ENCODE assay signal across 16 mouse cellular contexts in genomic region chr4:142424596-142424995, GRCm38 (mm10).
DNase-seq lines count a peak whose midpoint lies in the region; ATAC-seq and TF ChIP-seq lines count a peak whose summit lies in the region.
"Had no signal": no experiment of that assay in that cellular context is flagged by ENCODE, and none has a peak within 500 bp of the region (broad histone marks: within the 10 kb centered on the region; RNA-seq: fewer than 3 reads in every experiment).

No protein-coding gene starts in this region.

- H3K4me3 ChIP-seq in embryonic facial prominence, embryonic 10.5 days = no peak overlapping the region
- no peak overlapping the region for H3K4me3 ChIP-seq in lung, postnatal 0 days (ENCODE audit: low read depth, low read length)
- H3K4me3 ChIP-seq: embryonic facial prominence, embryonic 15.5 days; forebrain, embryonic 12.5 days; hindbrain, embryonic 15.5 days; limb, embryonic 15.5 days; midbrain, embryonic 15.5 days had no signal

- H3K4me2 ChIP-seq in lung, postnatal 0 days (replicated peaks; ENCODE audit: low read depth, low read length) = no peak overlapping the region
- H3K4me2 ChIP-seq: embryonic facial prominence, embryonic 15.5 days; forebrain, embryonic 12.5 days; hindbrain, embryonic 15.5 days; limb, embryonic 15.5 days; midbrain, embryonic 15.5 days had no signal

- 72% methylated on average over 3 of the region's 3 CpGs for WGBS in embryonic facial prominence, embryonic 10.5 days
- 78% methylated on average over 3 of the region's 3 CpGs for WGBS in lung, postnatal 0 days

- peak; percentile 27 for DNase-seq in ovary, postnatal 36 days (ENCODE audit: low spot score)
- DNase-seq in ovary, postnatal 10 days (ENCODE audit: low spot score) = no peak
- DNase-seq in cerebellum, adult 11-12 months = peak; percentile 28
- DNase-seq in embryonic facial prominence, embryonic 10.5 days (ENCODE audit: low spot score) = no peak
- DNase-seq in testis, postnatal 14 days (ENCODE audit: low spot score) = peak; percentile 42
- DNase-seq in lung, postnatal 0 days (ENCODE audit: low spot score) = no peak
- no peak for DNase-seq in gastrocnemius, postnatal 25 days
- DNase-seq: kidney, postnatal 10 days; liver, postnatal 0 days had no signal

- H3K4me1 ChIP-seq in embryonic facial prominence, embryonic 10.5 days = peaks cover 34% of the 10 kb centered on the region
- no peaks in the 10 kb centered on the region for H3K4me1 ChIP-seq in lung, postnatal 0 days (ENCODE audit: insufficient read depth, low read depth, low read length)
- H3K4me1 ChIP-seq: embryonic facial prominence, embryonic 15.5 days; limb, embryonic 15.5 days had no signal

- H3K27ac ChIP-seq in embryonic facial prominence, embryonic 10.5 days (replicated peaks) = peak overlapping the region; percentile 44; the same call in 1 of the 2 replicates
- no peak overlapping the region for H3K27ac ChIP-seq in lung, postnatal 0 days (ENCODE audit: low read length)
- H3K27ac ChIP-seq: embryonic facial prominence, embryonic 15.5 days; forebrain, embryonic 12.5 days; hindbrain, embryonic 15.5 days; limb, embryonic 15.5 days; midbrain, embryonic 15.5 days had no signal

- no peak for ATAC-seq in lung, postnatal 0 days
- ATAC-seq: intestine, postnatal 0 days; liver, postnatal 0 days; midbrain, embryonic 15.5 days had no signal

- no peaks in the 10 kb centered on the region for H3K27me3 ChIP-seq in embryonic facial prominence, embryonic 10.5 days (replicated peaks; ENCODE audit: low read depth, poor library complexity, severe bottlenecking)
- H3K27me3 ChIP-seq in lung, postnatal 0 days (replicated peaks; ENCODE audit: insufficient read depth, low read length) = no peaks in the 10 kb centered on the region
- H3K27me3 ChIP-seq: embryonic facial prominence, embryonic 15.5 days; forebrain, embryonic 12.5 days; hindbrain, embryonic 15.5 days; limb, embryonic 15.5 days; midbrain, embryonic 15.5 days had no signal

- TF ChIP-seq EP300 in lung, postnatal 0 days (IDR thresholded peaks at IDR 0.05) = no peak

- H3K9ac ChIP-seq in lung, postnatal 0 days (replicated peaks; ENCODE audit: low read depth) = no peak overlapping the region
- H3K9ac ChIP-seq: embryonic facial prominence, embryonic 15.5 days; forebrain, embryonic 12.5 days; hindbrain, embryonic 15.5 days; limb, embryonic 15.5 days; liver, postnatal 0 days; midbrain, embryonic 15.5 days had no signal

- H3K36me3 ChIP-seq in embryonic facial prominence, embryonic 10.5 days (replicated peaks) = no peaks in the 10 kb centered on the region
- no peaks in the 10 kb centered on the region for H3K36me3 ChIP-seq in lung, postnatal 0 days (ENCODE audit: insufficient read depth, low read length)
- H3K36me3 ChIP-seq: embryonic facial prominence, embryonic 15.5 days; G1E; hindbrain, embryonic 15.5 days; limb, embryonic 15.5 days; midbrain, embryonic 15.5 days had no signal

- no peak for TF ChIP-seq CTCF in lung, postnatal 0 days (IDR thresholded peaks at IDR 0.05)

- H3K9me3 ChIP-seq in embryonic facial prominence, embryonic 10.5 days = no peaks in the 10 kb centered on the region
- no peaks in the 10 kb centered on the region for H3K9me3 ChIP-seq in lung, postnatal 0 days (ENCODE audit: low read length)
- H3K9me3 ChIP-seq: embryonic facial prominence, embryonic 15.5 days; forebrain, embryonic 12.5 days; hindbrain, embryonic 15.5 days; limb, embryonic 15.5 days; midbrain, embryonic 15.5 days had no signal

Comparison
In these comparisons a context has a peak if more than half of its experiments do, and no peak if none do; other contexts are left out.
1. DNase-seq: peak in ovary, postnatal 36 days (single experiment), cerebellum, adult 11-12 months (single experiment) and testis, postnatal 14 days (single experiment); none in ovary, postnatal 10 days (single experiment), embryonic facial prominence, embryonic 10.5 days (single experiment), lung, postnatal 0 days (single experiment) and gastrocnemius, postnatal 25 days (single experiment).